Mouse (Mus musculus) layer of hippocampus, adult 2 months (tissue): ENCODE results near the gene Pcsk6. TPM values are rescaled to one million over a fixed set of nuclear protein-coding genes. Genes with fewer than 3 reads are reported as not detected.

Experiments used
- DNase-seq, 2 experiments: peaks; one replicate each; pipeline ENCODE4 v3.0.0; 2022; ENCODE audit warnings: low spot score in 2 of 2
- H3K27ac ChIP-seq: fragments of 200-600 bp; 2 replicates; pipeline ENCODE4 v1.8.1; 2022
- H3K4me3 ChIP-seq: fragments of 200-600 bp; 2 replicates; pipeline ENCODE4 v1.8.1; 2022; ENCODE audit warnings: mild to moderate bottlenecking
- CTCF ChIP-seq: fragments of 200-600 bp; conservative IDR thresholded peaks from 2 replicates; pipeline ENCODE4 v1.8.1; 2022; ENCODE audit warnings: antibody characterized with exemption, mild to moderate bottlenecking, moderate library complexity
- total RNA-seq, 2 experiments: library from RNA; stranded (reverse); gene quantifications; 2 replicates each; pipeline ENCODE4 v1.2.3; 2021

Gene Pcsk6
- total RNA-seq, 2 experiments from 2014 or later = 16.4 to 17.1 TPM

DNA sequence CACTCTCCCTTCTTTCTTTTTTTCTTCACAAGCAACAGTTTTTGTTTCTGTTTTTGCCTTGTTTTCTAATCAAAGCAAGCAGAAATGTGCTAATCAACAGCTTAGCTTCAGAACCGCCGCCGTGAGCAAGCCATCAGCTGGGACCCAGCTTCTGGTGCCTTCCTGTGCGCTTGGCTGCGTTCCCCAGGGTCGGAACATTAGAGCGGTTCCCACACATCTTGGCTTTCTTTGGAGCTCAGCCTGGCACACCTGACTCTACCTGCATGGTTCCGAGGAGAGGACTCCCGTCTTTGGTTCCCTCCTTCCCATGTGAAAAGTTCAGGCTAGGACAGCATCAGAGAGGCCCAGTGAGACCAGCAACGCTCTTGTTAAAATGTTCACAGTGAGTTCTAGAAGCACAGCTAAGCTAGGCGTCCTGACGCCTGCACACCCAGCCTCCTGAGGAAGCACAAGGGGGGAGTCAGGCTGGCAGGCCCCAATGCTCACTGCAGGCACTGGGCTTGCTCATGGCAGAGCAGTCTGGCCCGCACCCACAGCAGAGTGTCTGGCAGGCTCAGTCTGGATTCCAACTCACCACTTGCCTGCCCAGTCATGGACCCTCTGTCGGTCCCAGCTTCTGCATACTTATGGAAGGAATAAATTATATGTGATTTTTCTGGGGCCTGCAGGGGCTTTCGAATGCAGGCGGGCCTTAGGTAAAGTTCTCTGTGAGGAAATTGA, 139.7 kb downstream of the Pcsk6 start:
- TF ChIP-seq CTCF = no peak
- Histone ChIP-seq H3K27ac (no peak overlapping the region; the same call in 1 of the 2 replicates), H3K4me3 (no peak overlapping the region)
- DNase-seq = no peak

DNA sequence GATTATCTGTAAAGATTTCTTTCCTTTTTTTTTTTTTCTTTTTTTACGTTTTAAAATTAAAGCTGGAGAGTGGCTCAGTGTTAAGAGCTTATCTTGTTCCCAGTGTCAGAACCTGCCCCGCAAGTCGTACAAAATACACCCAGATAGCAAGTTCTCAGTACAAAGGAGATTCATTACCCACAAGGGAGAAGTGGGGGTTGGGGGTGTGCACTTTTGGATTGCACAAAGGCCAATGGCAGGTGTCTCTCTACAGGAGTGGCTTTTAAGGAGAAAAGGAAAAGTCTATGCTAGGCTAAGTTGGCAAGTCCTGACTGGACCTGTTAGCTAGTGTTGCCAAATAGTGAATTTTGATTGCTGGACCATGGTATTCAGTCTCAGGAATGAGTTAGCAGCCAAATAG, 140.3 kb downstream of the Pcsk6 start:
- Histone ChIP-seq H3K27ac (no peak overlapping the region), H3K4me3 (no peak overlapping the region)
- no peak for DNase-seq
- no peak for TF ChIP-seq CTCF

- Histone ChIP-seq H3K4me3 (no peak overlapping the region), H3K27ac (no peak overlapping the region)
- TF ChIP-seq CTCF = no peak
- DNase-seq = no peak
These were observed 141.9 kb downstream of the Pcsk6 start for GRCm38 (mm10) chr7:66003447-66003846.

- DNase-seq = no peak
- Histone ChIP-seq H3K4me3 (no peak overlapping the region), H3K27ac (no peak overlapping the region)
- TF ChIP-seq CTCF = no peak
These were observed 142.5 kb downstream of the Pcsk6 start for GRCm38 (mm10) chr7:66003865-66004638.

- Histone ChIP-seq H3K4me3 (no peak overlapping the region), H3K27ac (no peak overlapping the region)
- DNase-seq = no peak
- TF ChIP-seq CTCF = no peak
These were observed 143.5 kb downstream of the Pcsk6 start for GRCm38 (mm10) chr7:66005066-66005465.

- peak overlapping the region; percentile 3; the same call in 1 of the 2 replicates for H3K4me3 ChIP-seq
- no peak for DNase-seq
- H3K27ac ChIP-seq = no peak overlapping the region
- no peak for TF ChIP-seq CTCF
These were observed 146.8 kb downstream of the Pcsk6 start for GRCm38 (mm10) chr7:66008161-66008891.

DNA sequence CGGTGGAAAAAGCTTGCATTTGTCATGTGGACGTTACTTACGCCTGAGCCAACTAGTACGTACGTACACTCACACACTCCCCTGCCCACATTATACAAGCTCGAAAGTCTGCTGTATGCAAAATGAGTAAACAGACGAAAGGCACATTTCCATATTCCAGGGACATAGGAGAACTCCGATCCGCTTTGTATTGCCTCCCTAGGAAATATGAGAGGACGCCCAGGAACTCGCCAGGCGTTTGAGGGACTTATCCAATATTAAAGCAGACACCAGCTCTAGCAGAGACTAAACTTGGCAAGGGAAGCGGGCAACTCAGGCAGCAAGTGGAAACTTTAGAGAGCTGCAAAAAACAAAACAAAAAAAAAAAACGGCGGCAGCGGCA, 147.3 kb downstream of the Pcsk6 start:
- Histone ChIP-seq H3K4me3 (peak overlapping the region; percentile 3; the same call in 1 of the 2 replicates), H3K27ac (no peak overlapping the region)
- TF ChIP-seq CTCF = no peak
- DNase-seq = peak in 1 of 2 experiments; percentile 16

GRCm38 (mm10) chr7:66010518-66010917, 149.0 kb downstream of the Pcsk6 start:
- Histone ChIP-seq H3K27ac (no peak overlapping the region), H3K4me3 (no peak overlapping the region)
- no peak for TF ChIP-seq CTCF
- DNase-seq = no peak

GRCm38 (mm10) chr7:66027747-66028146, 166.2 kb downstream of the Pcsk6 start:
- DNase-seq = no peak
- Histone ChIP-seq H3K4me3 (no peak overlapping the region), H3K27ac (no peak overlapping the region)
- peak; percentile 70 for TF ChIP-seq CTCF

DNA sequence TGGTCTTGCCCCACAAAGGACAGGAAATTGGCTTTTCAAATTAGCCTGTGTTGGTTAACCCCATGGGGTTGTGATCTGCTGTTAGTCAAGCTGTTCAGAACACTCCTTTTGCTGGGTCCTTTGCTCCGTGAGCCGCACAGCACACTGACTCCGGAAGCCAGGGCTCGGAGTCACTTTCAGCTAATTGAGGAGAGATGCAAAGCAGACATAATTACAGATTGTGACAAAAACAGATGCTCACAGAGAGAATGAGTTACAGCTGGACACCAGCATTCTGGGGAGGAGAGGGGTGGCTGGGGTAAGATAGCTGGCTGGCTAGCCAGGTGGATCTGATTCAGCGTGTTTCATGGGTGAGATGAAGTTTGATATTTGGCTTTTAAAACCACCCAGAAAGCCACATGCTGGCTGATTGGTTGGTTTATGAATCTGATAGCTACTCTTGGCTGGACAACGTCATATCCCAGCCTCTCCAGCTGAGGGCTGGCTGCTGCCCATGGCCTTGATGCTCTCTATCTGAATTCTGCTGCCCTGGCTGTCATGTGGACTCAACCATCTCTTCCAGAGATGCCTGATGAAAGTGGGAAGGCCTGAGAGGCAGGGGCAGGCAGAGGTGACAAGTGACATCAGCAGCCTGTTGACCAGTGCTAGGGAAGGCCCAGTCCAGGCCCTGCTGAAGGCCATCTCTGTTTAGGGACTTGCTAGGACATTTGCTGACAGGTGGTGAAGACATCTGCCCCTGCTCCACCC, 167.4 kb downstream of the Pcsk6 start:
- Histone ChIP-seq H3K4me3 (no peak overlapping the region), H3K27ac (no peak overlapping the region)
- no peak for TF ChIP-seq CTCF
- no peak for DNase-seq

- no peak overlapping the region for H3K27ac ChIP-seq
- H3K4me3 ChIP-seq = no peak overlapping the region
- no peak for DNase-seq
- TF ChIP-seq CTCF = no peak
These were observed 175.3 kb downstream of the Pcsk6 start for GRCm38 (mm10) chr7:66036809-66037208.

DNA sequence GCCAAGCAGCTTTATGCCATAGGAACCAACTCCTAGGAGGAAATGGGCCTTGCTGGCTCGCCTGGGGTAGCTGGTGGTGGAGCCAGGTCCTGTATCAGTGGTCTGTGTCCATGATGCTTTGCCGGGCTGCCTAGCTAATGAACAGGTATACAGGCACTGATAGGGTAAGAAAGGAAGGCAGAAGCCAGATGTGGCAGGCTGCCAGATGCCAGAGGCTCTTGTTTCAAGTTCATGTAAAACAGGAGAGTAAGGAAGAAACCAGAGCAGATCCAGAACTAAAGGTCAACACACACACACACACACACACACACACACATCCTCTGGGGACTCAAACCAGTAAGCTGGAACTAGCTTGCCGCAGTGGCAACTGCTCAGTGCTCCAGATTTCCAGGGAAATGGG, 176.7 kb downstream of the Pcsk6 start:
- H3K4me3 ChIP-seq = no peak overlapping the region
- TF ChIP-seq CTCF = no peak
- no peak for DNase-seq
- no peak overlapping the region for H3K27ac ChIP-seq

- DNase-seq = no peak
- Histone ChIP-seq H3K27ac (no peak overlapping the region), H3K4me3 (no peak overlapping the region)
- no peak for TF ChIP-seq CTCF
These were observed 177.2 kb downstream of the Pcsk6 start for GRCm38 (mm10) chr7:66038730-66039129.
